Mouse (Mus musculus): Measurements from ENCODE around the gene Mta2. TPM values are rescaled to one million over a fixed set of nuclear protein-coding genes. Genes with fewer than 3 reads are reported as not detected.
"Not testable (repeated sequence)": the region's sequence is repeated elsewhere in the genome, so short reads cannot be mapped to it uniquely, and the experiment has no call there.

Mta2 gene
- polyA plus RNA-seq, 1 experiment from 2014 or later, result 45.3 TPM

DNA sequence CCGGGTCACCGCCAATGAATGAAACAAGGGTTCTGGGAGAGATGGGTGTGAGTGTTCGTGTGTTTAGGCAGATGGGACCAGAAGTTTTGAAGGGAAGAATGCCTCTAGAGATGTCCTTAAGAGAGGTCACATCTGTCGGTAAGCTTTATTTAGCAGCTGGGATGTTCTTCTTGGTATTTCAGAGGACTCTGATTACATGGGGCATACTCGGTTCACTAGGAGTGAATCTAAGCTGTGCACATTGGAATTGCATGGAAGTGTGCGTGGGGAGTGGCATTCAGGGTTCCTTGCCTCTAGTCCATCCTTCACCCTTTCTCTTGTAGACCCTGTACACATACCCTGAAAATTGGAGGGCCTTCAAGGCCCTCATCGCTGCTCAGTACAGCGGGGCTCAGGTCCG lies 26.2 kb downstream of the Mta2 start:
- H3K36me3 ChIP-seq (ENCODE audit: control insufficient read depth, insufficient read depth, low read length), result peaks cover 75% of the 10 kb centered on the region
- peak overlapping the region; percentile 87 for H3K9ac ChIP-seq (ENCODE audit: low read depth, low read length)
- 6% methylated on average over 9 of the region's 9 CpGs for WGBS
- H3K4me2 ChIP-seq (replicated peaks; ENCODE audit: low read depth, low read length), result peak overlapping the region; percentile 47
- H3K27me3 ChIP-seq (ENCODE audit: control insufficient read depth, insufficient read depth, low read length), result no peaks in the 10 kb centered on the region
- H3K4me1 ChIP-seq (ENCODE audit: control insufficient read depth, insufficient read depth, low read length), result peaks cover 4% of the 10 kb centered on the region; the same call in 1 of the 2 replicates
- peak overlapping the region; percentile 72 for H3K4me3 ChIP-seq (ENCODE audit: low read length)
- no peaks in the 10 kb centered on the region for H3K9me3 ChIP-seq (ENCODE audit: control insufficient read depth, low read length)
- H3K27ac ChIP-seq (ENCODE audit: low read depth, low read length), result peak overlapping the region; percentile 3; the same call in 1 of the 2 replicates
- ATAC-seq (ENCODE audit: low FRiP score, low TSS enrichment), result no peak

DNA sequence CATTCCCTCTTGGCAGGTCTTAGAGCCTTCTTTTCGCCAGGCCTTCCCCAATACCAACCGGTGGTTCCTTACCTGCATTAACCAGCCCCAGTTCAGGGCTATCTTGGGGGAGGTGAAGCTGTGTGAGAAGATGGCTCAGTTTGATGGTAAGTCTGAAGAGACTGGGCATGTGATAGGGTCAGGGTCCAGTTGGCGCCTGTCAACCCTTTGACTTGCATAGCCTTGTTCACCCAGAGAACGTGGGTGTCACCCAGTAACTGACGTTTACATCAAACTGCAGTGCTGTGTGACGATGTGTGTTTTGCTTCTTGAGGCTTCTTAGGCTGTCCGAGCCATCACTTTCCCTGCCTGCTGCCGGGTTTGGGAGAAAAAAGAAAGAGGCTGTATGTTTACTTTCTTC lies 30.8 kb downstream of the Mta2 start:
- peaks cover 90% of the 10 kb centered on the region for H3K36me3 ChIP-seq (ENCODE audit: control insufficient read depth, insufficient read depth, low read length)
- WGBS, result 83% methylated on average over 8 of the region's 8 CpGs
- not testable (repeated sequence) for H3K4me2 ChIP-seq (replicated peaks; ENCODE audit: low read depth, low read length); H3K9ac ChIP-seq (ENCODE audit: low read depth, low read length); H3K4me3 ChIP-seq (ENCODE audit: low read length); H3K27me3 ChIP-seq (ENCODE audit: control insufficient read depth, insufficient read depth, low read length); H3K9me3 ChIP-seq (ENCODE audit: control insufficient read depth, low read length); H3K4me1 ChIP-seq (ENCODE audit: control insufficient read depth, insufficient read depth, low read length); ATAC-seq (ENCODE audit: low FRiP score, low TSS enrichment); H3K27ac ChIP-seq (ENCODE audit: low read depth, low read length)

- no peak overlapping the region for H3K4me3 ChIP-seq (ENCODE audit: low read length)
- peaks cover 99% of the 10 kb centered on the region for H3K36me3 ChIP-seq (ENCODE audit: control insufficient read depth, insufficient read depth, low read length)
- no peak overlapping the region for H3K4me2 ChIP-seq (replicated peaks; ENCODE audit: low read depth, low read length)
- no peak overlapping the region for H3K9ac ChIP-seq (ENCODE audit: low read depth, low read length)
- no peaks in the 10 kb centered on the region for H3K4me1 ChIP-seq (ENCODE audit: control insufficient read depth, insufficient read depth, low read length)
- WGBS, result 89% methylated on average over 1 of the region's 1 CpGs
- no peaks in the 10 kb centered on the region for H3K27me3 ChIP-seq (ENCODE audit: control insufficient read depth, insufficient read depth, low read length)
- no peaks in the 10 kb centered on the region for H3K9me3 ChIP-seq (ENCODE audit: control insufficient read depth, low read length)
- H3K27ac ChIP-seq (ENCODE audit: low read depth, low read length), result no peak overlapping the region
- no peak for ATAC-seq (ENCODE audit: low FRiP score, low TSS enrichment)
Observed at GRCm38 (mm10) chr19:8974638-8975037, 33.0 kb downstream of the Mta2 start.

DNA sequence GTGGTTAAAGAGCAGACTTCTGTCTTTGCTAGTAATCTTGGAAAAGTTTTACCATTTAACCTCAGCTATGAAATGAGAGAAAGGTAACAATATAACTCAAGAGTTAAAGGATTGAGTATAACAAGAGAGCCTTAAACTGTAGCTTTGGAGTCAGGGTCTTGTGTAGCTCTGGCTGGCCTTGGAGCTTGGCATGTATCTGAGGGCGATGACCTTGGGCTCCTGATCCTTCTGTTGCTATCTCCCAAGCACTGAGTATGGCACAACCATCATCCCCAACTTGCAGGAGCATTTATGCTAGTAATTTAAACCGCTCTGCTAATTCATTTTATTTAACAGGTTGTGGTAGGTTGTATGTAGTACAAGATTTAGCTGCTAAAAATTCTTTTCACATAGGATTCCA lies 33.8 kb downstream of the Mta2 start:
- H3K27me3 ChIP-seq (ENCODE audit: control insufficient read depth, insufficient read depth, low read length), result no peaks in the 10 kb centered on the region
- WGBS, result 97% methylated on average over 2 of the region's 2 CpGs
- H3K9me3 ChIP-seq (ENCODE audit: control insufficient read depth, low read length), result no peaks in the 10 kb centered on the region
- H3K27ac ChIP-seq (ENCODE audit: low read depth, low read length), result no peak overlapping the region
- H3K9ac ChIP-seq (ENCODE audit: low read depth, low read length), result no peak overlapping the region
- H3K36me3 ChIP-seq (ENCODE audit: control insufficient read depth, insufficient read depth, low read length), result peaks cover 99% of the 10 kb centered on the region
- H3K4me3 ChIP-seq (ENCODE audit: low read length), result no peak overlapping the region
- H3K4me1 ChIP-seq (ENCODE audit: control insufficient read depth, insufficient read depth, low read length), result no peaks in the 10 kb centered on the region
- no peak for ATAC-seq (ENCODE audit: low FRiP score, low TSS enrichment)
- H3K4me2 ChIP-seq (replicated peaks; ENCODE audit: low read depth, low read length), result no peak overlapping the region

GRCm38 (mm10) chr19:8976535-8976934 lies 34.9 kb downstream of the Mta2 start:
- peaks cover 90% of the 10 kb centered on the region for H3K36me3 ChIP-seq (ENCODE audit: control insufficient read depth, insufficient read depth, low read length)
- no peak overlapping the region for H3K9ac ChIP-seq (ENCODE audit: low read depth, low read length)
- ATAC-seq (ENCODE audit: low FRiP score, low TSS enrichment), result peak; percentile 77
- no peak overlapping the region for H3K4me3 ChIP-seq (ENCODE audit: low read length)
- no peak overlapping the region for H3K27ac ChIP-seq (ENCODE audit: low read depth, low read length)
- H3K4me2 ChIP-seq (replicated peaks; ENCODE audit: low read depth, low read length), result no peak overlapping the region
- H3K27me3 ChIP-seq (ENCODE audit: control insufficient read depth, insufficient read depth, low read length), result no peaks in the 10 kb centered on the region
- WGBS, result 36% methylated on average over 3 of the region's 3 CpGs
- no peaks in the 10 kb centered on the region for H3K9me3 ChIP-seq (ENCODE audit: control insufficient read depth, low read length)
- H3K4me1 ChIP-seq (ENCODE audit: control insufficient read depth, insufficient read depth, low read length), result no peaks in the 10 kb centered on the region

- ATAC-seq (ENCODE audit: low FRiP score, low TSS enrichment), result no peak
- H3K9me3 ChIP-seq (ENCODE audit: control insufficient read depth, low read length), result no peaks in the 10 kb centered on the region
- H3K9ac ChIP-seq (ENCODE audit: low read depth, low read length), result no peak overlapping the region
- H3K27ac ChIP-seq (ENCODE audit: low read depth, low read length), result no peak overlapping the region
- H3K4me3 ChIP-seq (ENCODE audit: low read length), result no peak overlapping the region
- H3K4me1 ChIP-seq (ENCODE audit: control insufficient read depth, insufficient read depth, low read length), result no peaks in the 10 kb centered on the region; the same call in 1 of the 2 replicates
- no peaks in the 10 kb centered on the region for H3K27me3 ChIP-seq (ENCODE audit: control insufficient read depth, insufficient read depth, low read length)
- WGBS, result 51% methylated on average over 5 of the region's 5 CpGs
- peaks cover 48% of the 10 kb centered on the region for H3K36me3 ChIP-seq (ENCODE audit: control insufficient read depth, insufficient read depth, low read length)
- no peak overlapping the region for H3K4me2 ChIP-seq (replicated peaks; ENCODE audit: low read depth, low read length)
Observed at GRCm38 (mm10) chr19:8980771-8981170, 39.1 kb downstream of the Mta2 start.

DNA sequence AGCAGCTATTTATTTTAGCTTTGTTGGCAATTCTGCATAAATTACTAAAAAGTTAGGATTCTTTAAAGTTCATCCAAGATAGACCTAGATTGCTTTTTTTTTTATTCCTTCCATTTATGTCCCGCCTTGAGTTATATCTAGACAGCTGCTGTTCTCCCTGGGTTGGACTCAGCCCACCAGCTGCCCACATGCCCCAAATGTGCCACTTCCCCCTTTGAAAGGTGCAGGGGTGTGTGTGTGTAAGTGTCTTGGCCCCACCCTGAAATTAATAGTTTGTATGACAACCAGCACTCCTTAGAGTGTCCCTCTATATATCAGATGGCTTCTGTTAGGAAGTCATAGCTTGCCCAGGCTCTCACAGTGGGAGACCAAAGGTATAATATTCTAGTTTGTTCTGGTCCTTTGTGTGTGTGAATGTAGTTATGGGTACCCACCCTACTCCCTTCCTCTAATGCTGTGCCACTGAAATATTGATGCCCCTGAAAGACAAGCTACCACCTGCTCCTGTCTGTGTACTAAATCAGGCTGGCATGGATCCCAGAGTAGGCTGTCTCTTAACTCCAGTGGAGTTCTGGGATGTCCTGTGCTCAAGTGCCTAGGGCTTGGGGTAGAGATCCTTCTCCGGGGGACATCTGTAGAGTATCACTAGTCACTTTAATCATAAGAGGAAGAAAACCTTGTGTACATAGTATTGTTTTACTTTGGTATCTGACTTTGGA lies 39.9 kb downstream of the Mta2 start:
- ATAC-seq (ENCODE audit: low FRiP score, low TSS enrichment), result no peak
- no peak overlapping the region for H3K4me3 ChIP-seq (ENCODE audit: low read length)
- H3K4me1 ChIP-seq (ENCODE audit: control insufficient read depth, insufficient read depth, low read length), result no peaks in the 10 kb centered on the region; the same call in 1 of the 2 replicates
- WGBS, result 88% methylated on average over 2 of the region's 2 CpGs
- H3K36me3 ChIP-seq (ENCODE audit: control insufficient read depth, insufficient read depth, low read length), result peaks cover 40% of the 10 kb centered on the region
- no peak overlapping the region for H3K4me2 ChIP-seq (replicated peaks; ENCODE audit: low read depth, low read length)
- H3K27ac ChIP-seq (ENCODE audit: low read depth, low read length), result no peak overlapping the region
- H3K27me3 ChIP-seq (ENCODE audit: control insufficient read depth, insufficient read depth, low read length), result no peaks in the 10 kb centered on the region
- no peak overlapping the region for H3K9ac ChIP-seq (ENCODE audit: low read depth, low read length)
- no peaks in the 10 kb centered on the region for H3K9me3 ChIP-seq (ENCODE audit: control insufficient read depth, low read length)

GRCm38 (mm10) chr19:8982303-8983149 lies 40.9 kb downstream of the Mta2 start:
- no peak overlapping the region for H3K27ac ChIP-seq (ENCODE audit: low read depth, low read length)
- no peaks in the 10 kb centered on the region for H3K27me3 ChIP-seq (ENCODE audit: control insufficient read depth, insufficient read depth, low read length)
- H3K4me1 ChIP-seq (ENCODE audit: control insufficient read depth, insufficient read depth, low read length), result no peaks in the 10 kb centered on the region; the same call in 1 of the 2 replicates
- no peak overlapping the region for H3K4me3 ChIP-seq (ENCODE audit: low read length)
- peaks cover 31% of the 10 kb centered on the region for H3K36me3 ChIP-seq (ENCODE audit: control insufficient read depth, insufficient read depth, low read length)
- H3K9ac ChIP-seq (ENCODE audit: low read depth, low read length), result no peak overlapping the region
- WGBS, result 45% methylated on average over 5 of the region's 5 CpGs
- H3K4me2 ChIP-seq (replicated peaks; ENCODE audit: low read depth, low read length), result no peak overlapping the region
- no peaks in the 10 kb centered on the region for H3K9me3 ChIP-seq (ENCODE audit: control insufficient read depth, low read length)
- no peak for ATAC-seq (ENCODE audit: low FRiP score, low TSS enrichment)

DNA sequence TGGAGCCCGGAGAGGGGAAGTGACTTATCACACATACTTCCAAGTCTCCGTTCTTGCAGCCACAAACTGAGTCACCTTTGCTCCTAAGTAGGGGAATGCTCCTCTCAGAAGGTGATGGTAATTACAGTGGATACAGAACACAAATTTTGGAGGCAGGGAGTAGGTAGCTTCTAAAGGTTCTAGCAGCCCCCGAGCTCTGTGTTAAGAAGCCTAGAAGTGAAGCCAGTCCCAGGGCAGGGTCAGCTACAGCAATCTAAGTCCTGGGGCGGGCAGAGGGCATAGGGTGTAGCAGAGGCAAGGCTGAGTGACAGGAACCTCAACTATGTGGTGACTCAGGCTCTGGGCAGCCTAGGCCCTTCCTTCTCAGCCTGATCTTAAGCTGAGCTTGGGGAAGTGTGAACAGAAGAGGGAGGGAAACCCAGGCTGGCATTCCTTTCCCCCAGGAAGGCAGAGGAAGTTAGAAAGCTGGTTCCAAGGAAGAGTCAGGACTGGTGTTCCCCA lies 41.5 kb downstream of the Mta2 start:
- 33% methylated on average over 4 of the region's 4 CpGs for WGBS
- Histone ChIP-seq H3K9me3 (ENCODE audit: control insufficient read depth, low read length) (no peaks in the 10 kb centered on the region), H3K27me3 (ENCODE audit: control insufficient read depth, insufficient read depth, low read length) (no peaks in the 10 kb centered on the region), H3K4me3 (ENCODE audit: low read length) (no peak overlapping the region), H3K27ac (ENCODE audit: low read depth, low read length) (no peak overlapping the region), H3K9ac (ENCODE audit: low read depth, low read length) (no peak overlapping the region), H3K36me3 (ENCODE audit: control insufficient read depth, insufficient read depth, low read length) (peaks cover 24% of the 10 kb centered on the region), H3K4me1 (ENCODE audit: control insufficient read depth, insufficient read depth, low read length) (peaks cover 2% of the 10 kb centered on the region), H3K4me2 (replicated peaks; ENCODE audit: low read depth, low read length) (no peak overlapping the region)
- ATAC-seq (ENCODE audit: low FRiP score, low TSS enrichment), result no peak

All from kidney, embryonic 14.5 days (tissue).